ENCODE assay signal across 8 mouse cellular contexts in genomic region chr19:43527131-43527530, GRCm38 (mm10). TPM values are rescaled to one million over a fixed set of nuclear protein-coding genes. Genes with fewer than 3 reads are reported as not detected.
DNase-seq lines count a peak whose midpoint lies in the region; ATAC-seq and TF ChIP-seq lines count a peak whose summit lies in the region.

No protein-coding gene starts in this region.

- no peak for ATAC-seq in liver, embryonic 14.5 days (ENCODE audit: insufficient read depth)
- ATAC-seq in liver, embryonic 11.5 days (replicated peaks; ENCODE audit: low FRiP score), result no peak

- H3K9me3 ChIP-seq in liver, embryonic 14.5 days (ENCODE audit: control insufficient read depth, low read length), result no peaks in the 10 kb centered on the region
- H3K9me3 ChIP-seq in liver, embryonic 11.5 days (ENCODE audit: control insufficient read depth, low read length), result no peaks in the 10 kb centered on the region

- WGBS in liver, embryonic 14.5 days (ENCODE audit: insufficient replicate concordance), result 13% methylated on average over 11 of the region's 11 CpGs
- 19% methylated on average over 11 of the region's 11 CpGs for WGBS in liver, embryonic 11.5 days

- H3K4me2 ChIP-seq in liver, embryonic 14.5 days (ENCODE audit: low read depth), result no peak overlapping the region
- no peak overlapping the region for H3K4me2 ChIP-seq in liver, embryonic 11.5 days
- peak overlapping the region; percentile 25 for H3K4me2 ChIP-seq in myocyte (ENCODE audit: low read depth)

- no peak overlapping the region for H3K4me3 ChIP-seq in liver, embryonic 14.5 days (ENCODE audit: insufficient read depth in 1 of 2, low read depth in 2 of 2, low read length in 2 of 2)
- no peak overlapping the region for H3K4me3 ChIP-seq in liver, embryonic 11.5 days (ENCODE audit: low read depth, low read length)
- H3K4me3 ChIP-seq in myocyte, result no peak overlapping the region

- H3K4me1 ChIP-seq in liver, embryonic 14.5 days (replicated peaks; ENCODE audit: control insufficient read depth in 2 of 2, insufficient read depth in 2 of 2, low read length in 1 of 2), result peaks cover 0 to 17% of the 10 kb centered on the region in 2 experiments; a peak in 3 of 4 replicates
- H3K4me1 ChIP-seq in liver, embryonic 11.5 days (replicated peaks; ENCODE audit: control insufficient read depth, insufficient read depth, low read length), result peaks cover 12% of the 10 kb centered on the region

- no peak overlapping the region for H3ac ChIP-seq in myocyte (ENCODE audit: control insufficient read depth, insufficient read length)

- H3K36me3 ChIP-seq in liver, embryonic 14.5 days (replicated peaks; ENCODE audit: control insufficient read depth, insufficient read depth, low read depth), result no peaks in the 10 kb centered on the region
- H3K36me3 ChIP-seq in liver, embryonic 11.5 days (ENCODE audit: control insufficient read depth, insufficient read depth, low read length), result no peaks in the 10 kb centered on the region
- no peaks in the 10 kb centered on the region for H3K36me3 ChIP-seq in myocyte (ENCODE audit: control insufficient read depth, insufficient read depth)

- TF ChIP-seq EP300 in liver, embryonic 14.5 days (IDR thresholded peaks at IDR 0.05; ENCODE audit: low read depth), result no peak

- peaks cover 18% of the 10 kb centered on the region for H3K79me2 ChIP-seq in myocyte (ENCODE audit: control insufficient read depth, insufficient read depth)

- H3K27me3 ChIP-seq in liver, embryonic 14.5 days (ENCODE audit: control insufficient read depth, insufficient read depth, low read length), result no peaks in the 10 kb centered on the region; the same call in 1 of the 2 replicates
- no peaks in the 10 kb centered on the region for H3K27me3 ChIP-seq in liver, embryonic 11.5 days (replicated peaks; ENCODE audit: control insufficient read depth, insufficient read depth, low read length)
- H3K27me3 ChIP-seq in myocyte (ENCODE audit: control insufficient read depth, insufficient read depth, insufficient read length), result no peaks in the 10 kb centered on the region

- TF ChIP-seq POLR2A in myocyte (IDR thresholded peaks at IDR 0.05; ENCODE audit: insufficient read length, low read depth), result no peak

- DNase-seq in adrenal gland, postnatal 10 days, result peak; percentile 38
- DNase-seq in adrenal gland, postnatal 25 days, result no peak
- no peak for DNase-seq in liver, embryonic 14.5 days (ENCODE audit: low read depth in 3 of 3, low spot score in 3 of 3)
- DNase-seq in liver, embryonic 11.5 days (ENCODE audit: low spot score), result no peak
- peak; percentile 22 to 48 for DNase-seq in gastrocnemius, adult 8-10 months (ENCODE audit: low spot score in 2 of 2)
- DNase-seq in thymus, adult 18-20 months, result no peak
- no peak for DNase-seq in urinary bladder, postnatal 10 days (ENCODE audit: low spot score)

- TF ChIP-seq CTCF in liver, embryonic 14.5 days (IDR thresholded peaks at IDR 0.05; ENCODE audit: low read depth), result peak; percentile 34; the same call in 1 of the 2 replicates

- no peak overlapping the region for H3K9ac ChIP-seq in liver, embryonic 14.5 days (replicated peaks)
- no peak overlapping the region for H3K9ac ChIP-seq in liver, embryonic 11.5 days (ENCODE audit: low read depth, low read length)

- H3K27ac ChIP-seq in liver, embryonic 14.5 days, result no peak overlapping the region
- H3K27ac ChIP-seq in liver, embryonic 11.5 days (ENCODE audit: low read depth, low read length), result no peak overlapping the region

TF ChIP-seq in myocyte, 11 proteins besides CTCF, POLR2A, EP300 and RAD21:
- TF ChIP-seq SRF (IDR thresholded peaks at IDR 0.05; ENCODE audit: control insufficient read depth, insufficient read length, low read depth) (no peak), TCF3 (IDR thresholded peaks at IDR 0.05; ENCODE audit: insufficient read length, low read depth) (no peak), REST (IDR thresholded peaks at IDR 0.05; ENCODE audit: insufficient read depth, insufficient read length) (no peak), USF1 (IDR thresholded peaks at IDR 0.05; ENCODE audit: low read depth) (no peak)
TF ChIP-seq in myocyte: peak in this region for 0.

RNA-seq across cellular contexts. Expression of gene Got1, which starts 2.7 kb away (rescaled TPM):
- 100 to 1,000 TPM in 1 of 2 experiments, 10 to 100 TPM in 1; 83.4 to 147 TPM for total RNA-seq in adrenal gland, postnatal 10 days (2021)
- 191 and 315 TPM in 2 replicates for total RNA-seq in adrenal gland, postnatal 25 days (2021)
- polyA plus RNA-seq in liver, embryonic 14.5 days (2012; rRNA removed), result 9.0 and 10.8 TPM in 2 replicates
- polyA plus RNA-seq in liver, embryonic 14.5 days (2014; fragmentation: Nextera tagmentation; extraction: Ambion mirVana), result 11.6 and 11.7 TPM in 2 replicates
- polyA plus RNA-seq in liver, embryonic 11.5 days (2014; fragmentation: Nextera tagmentation; extraction: Ambion mirVana), result 33.7 and 37.2 TPM in 2 replicates
- total RNA-seq in gastrocnemius, adult 8-10 months (2022), result 100 to 1,000 TPM; 284 to 461 (median 369) TPM
- 196 TPM for polyA plus RNA-seq in myocyte (2012; fragmentation: generic; extraction: Trizol)

Comparison
In these comparisons a context has a peak if more than half of its experiments do, and no peak if none do; other contexts are left out.
1. DNase-seq: peak in adrenal gland, postnatal 10 days (single experiment) and gastrocnemius, adult 8-10 months (2 of 2); none in adrenal gland, postnatal 25 days (single experiment), liver, embryonic 14.5 days (0 of 3), liver, embryonic 11.5 days (single experiment), thymus, adult 18-20 months (0 of 2) and urinary bladder, postnatal 10 days (single experiment).